Mouse (Mus musculus): ENCODE results near the gene Chd8. TPM values are rescaled to one million over a fixed set of nuclear protein-coding genes. Genes with fewer than 3 reads are reported as not detected.
A peak's percentile ranks its signal among the peaks of the same experiment; 100 is the strongest.
"Not testable (repeated sequence)": the region's sequence is repeated elsewhere in the genome, so short reads cannot be mapped to it uniquely, and the experiment has no call there.

Chd8 gene
- 5.5 and 6.5 TPM in 2 replicates for polyA plus RNA-seq (2012; ENCODE audit: insufficient read depth, low replicate concordance)

DNA sequence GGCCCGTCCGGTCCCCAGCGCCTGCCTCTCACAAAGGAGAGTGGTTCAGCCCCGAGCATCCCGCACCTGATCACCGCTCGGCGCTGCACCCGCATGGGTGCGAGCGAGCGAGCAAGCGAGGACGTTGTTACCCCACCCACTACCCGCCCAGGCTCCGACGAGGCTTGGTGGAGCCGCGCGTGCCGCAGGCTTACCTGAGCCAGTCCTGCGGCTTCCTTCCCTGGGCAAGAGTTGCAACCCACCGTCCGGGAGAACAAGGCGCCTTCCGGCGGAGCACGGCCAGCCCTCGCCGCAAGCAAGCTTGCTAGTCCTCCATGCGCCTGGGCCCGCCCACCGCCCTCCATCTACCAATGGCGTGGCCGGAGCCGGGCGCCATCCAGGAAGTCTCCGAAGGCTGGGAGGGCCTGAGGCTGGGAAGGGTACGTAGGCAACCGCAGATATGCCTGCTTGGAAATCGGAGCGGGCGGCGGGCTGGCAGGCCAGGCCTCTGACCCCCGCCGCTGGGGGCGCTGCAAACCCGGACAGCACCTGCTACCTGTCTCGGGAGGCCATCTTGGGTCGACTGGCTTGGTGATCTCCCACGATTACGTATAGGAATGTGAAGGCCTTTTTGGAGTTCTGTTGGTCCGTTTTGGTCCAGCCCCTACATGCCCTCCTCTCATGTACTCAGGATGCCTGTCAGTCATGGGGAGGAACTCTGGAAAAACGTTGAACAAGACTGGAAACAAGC lies at the start of gene Chd8:
Chd8 (minus strand) TSS at position 297 of the 730 bp plus-strand sequence.
- Histone ChIP-seq H3K36me3 (replicated peaks; ENCODE audit: low read length) (peaks cover 10% of the 10 kb centered on the region), H3K9me3 (no peaks in the 10 kb centered on the region), H3K27me3 (replicated peaks) (no peaks in the 10 kb centered on the region), H3K4me1 (peaks cover 32% of the 10 kb centered on the region), H3K4me3 (replicated peaks) (peak within 1 kb of the TSS; percentile 98)
- TF ChIP-seq GATA1 (IDR thresholded peaks at IDR 0.05; ENCODE audit: borderline replicate concordance, low read length) (no peak), FLI1 (IDR thresholded peaks at IDR 0.05; ENCODE audit: low read length) (no peak)

DNA sequence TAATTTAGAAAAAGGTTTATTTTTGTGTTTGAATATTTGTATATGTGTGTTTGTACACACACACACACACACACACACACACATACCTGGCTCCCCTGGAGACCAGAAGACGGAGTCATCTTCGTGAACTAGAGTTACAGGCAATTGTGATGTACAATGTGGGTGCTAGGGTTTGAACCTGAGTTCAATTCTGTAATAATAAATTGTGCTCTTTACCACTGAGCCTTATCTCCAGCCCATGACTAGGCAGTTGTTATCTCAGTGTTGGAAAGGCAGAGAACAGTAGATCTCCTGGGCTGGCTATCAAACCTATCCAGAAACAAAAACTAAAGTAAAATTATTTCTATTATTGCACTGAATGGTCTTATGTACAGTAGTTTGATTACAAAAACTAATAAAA lies 48.5 kb upstream of the Chd8 start:
- no peaks in the 10 kb centered on the region for H3K36me3 ChIP-seq (replicated peaks; ENCODE audit: low read length)
- TF ChIP-seq FLI1 (IDR thresholded peaks at IDR 0.05; ENCODE audit: low read length) (no peak), GATA1 (IDR thresholded peaks at IDR 0.05; ENCODE audit: borderline replicate concordance, low read length) (no peak)
- no peaks in the 10 kb centered on the region for H3K27me3 ChIP-seq (replicated peaks)
- H3K9me3 ChIP-seq, result no peaks in the 10 kb centered on the region; the same call in 1 of the 2 replicates
- no peak overlapping the region for H3K4me3 ChIP-seq (replicated peaks)
- H3K4me1 ChIP-seq, result peaks cover 14% of the 10 kb centered on the region

DNA sequence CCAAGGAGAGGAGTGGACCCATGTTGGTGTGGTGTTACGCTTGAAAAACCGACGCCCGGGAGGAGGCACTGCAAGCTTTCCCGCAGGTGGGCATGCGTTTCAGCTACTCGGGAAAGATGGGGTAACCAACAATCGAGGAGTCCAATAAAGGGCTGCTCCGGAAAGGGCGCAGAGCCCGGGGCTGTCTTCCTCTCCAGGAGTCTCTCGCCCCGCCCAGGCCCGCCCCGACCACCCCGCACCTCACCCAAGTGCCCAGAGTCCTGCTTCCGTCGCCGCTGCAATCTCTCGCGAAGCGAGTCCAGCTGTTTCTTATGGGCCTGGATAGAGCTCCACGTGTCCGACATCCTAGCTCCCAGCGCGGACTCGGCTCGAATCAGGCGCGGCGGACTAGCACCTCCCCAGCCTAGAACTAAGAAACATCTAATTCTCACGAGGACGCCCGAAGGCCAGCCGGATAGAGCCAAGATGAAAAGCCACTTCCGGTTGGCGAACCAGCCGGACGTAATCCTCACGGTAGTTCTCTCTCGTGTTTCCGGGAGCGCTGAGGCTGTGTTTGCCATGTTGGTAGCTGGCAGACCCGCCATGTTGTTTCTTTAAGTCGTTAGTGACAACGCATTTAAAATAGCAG lies 47.2 kb upstream of the Chd8 start, which contains the start of gene Mettl3:
Mettl3 (minus strand) TSS at position 485 of the 628 bp plus-strand sequence.
- Histone ChIP-seq H3K27me3 (replicated peaks) (no peaks in the 10 kb centered on the region), H3K9me3 (no peaks in the 10 kb centered on the region), H3K36me3 (replicated peaks; ENCODE audit: low read length) (peaks cover 8% of the 10 kb centered on the region), H3K4me1 (peaks cover 14% of the 10 kb centered on the region), H3K4me3 (replicated peaks) (peak within 1 kb of the TSS; percentile 95)
- TF ChIP-seq FLI1 (IDR thresholded peaks at IDR 0.05; ENCODE audit: low read length), result peak; percentile 87; the same call in 1 of the 2 replicates
- TF ChIP-seq GATA1 (IDR thresholded peaks at IDR 0.05; ENCODE audit: borderline replicate concordance, low read length), result no peak

DNA sequence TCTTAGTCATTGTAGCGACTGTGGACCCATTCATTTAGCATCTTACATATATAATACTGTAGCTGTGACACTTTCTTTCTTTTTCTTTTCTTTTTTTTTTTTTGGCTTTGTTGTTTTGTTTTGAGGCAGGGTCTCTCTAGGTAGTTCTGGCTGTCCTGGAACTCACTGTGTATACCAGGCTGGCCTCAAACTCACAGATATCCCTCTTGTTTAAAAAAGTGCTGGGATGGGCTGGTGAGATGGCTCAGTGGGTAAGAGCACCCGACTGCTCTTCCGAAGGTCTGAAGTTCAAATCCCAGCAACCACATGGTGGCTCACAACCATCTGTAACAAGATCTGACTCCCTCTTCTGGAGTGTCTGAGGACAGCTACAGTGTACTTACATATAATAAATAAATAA lies 45.9 kb upstream of the Chd8 start:
- Histone ChIP-seq H3K4me1 (peaks cover 14% of the 10 kb centered on the region), H3K36me3 (replicated peaks; ENCODE audit: low read length) (peaks cover 20% of the 10 kb centered on the region)
- not testable (repeated sequence) for H3K27me3 ChIP-seq (replicated peaks); H3K4me3 ChIP-seq (replicated peaks); H3K9me3 ChIP-seq

DNA sequence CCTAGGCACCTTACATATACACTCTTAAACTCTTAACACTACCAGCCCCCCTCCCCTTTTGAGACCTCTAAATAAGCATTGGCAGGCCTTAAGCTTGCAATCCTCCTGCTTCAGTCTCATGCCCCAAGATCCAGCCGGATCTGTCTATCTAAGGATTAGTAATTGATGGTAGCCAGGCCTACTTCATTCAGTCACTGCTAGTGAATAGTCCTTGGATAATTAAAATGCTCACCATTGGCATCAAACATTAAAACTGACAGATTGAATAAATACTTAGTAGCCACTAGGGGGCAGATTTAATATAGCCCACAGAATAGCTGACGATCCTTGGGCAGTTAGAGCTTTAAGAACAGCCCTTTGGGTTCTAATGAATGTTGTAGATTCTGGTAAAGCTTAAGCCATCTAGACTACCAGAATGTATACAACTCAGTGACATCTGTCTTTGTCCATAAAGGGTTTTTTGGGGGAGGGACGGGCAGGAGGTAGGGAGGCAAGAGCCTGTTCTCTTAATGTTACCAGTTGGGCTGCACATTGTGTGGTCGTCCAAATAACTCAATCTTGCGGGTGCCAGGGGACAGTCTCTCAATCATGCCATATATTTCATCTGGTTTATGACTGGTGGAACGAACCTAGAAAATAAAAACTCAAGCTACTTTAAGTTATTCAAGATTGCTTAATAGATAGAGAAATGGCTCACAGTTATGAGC lies 38.1 kb upstream of the Chd8 start:
- Histone ChIP-seq H3K36me3 (replicated peaks; ENCODE audit: low read length) (peaks cover 94% of the 10 kb centered on the region), H3K4me3 (replicated peaks) (no peak overlapping the region), H3K27me3 (replicated peaks) (no peaks in the 10 kb centered on the region), H3K9me3 (no peaks in the 10 kb centered on the region), H3K4me1 (no peaks in the 10 kb centered on the region)
- TF ChIP-seq FLI1 (IDR thresholded peaks at IDR 0.05; ENCODE audit: low read length), result no peak
- TF ChIP-seq GATA1 (IDR thresholded peaks at IDR 0.05; ENCODE audit: borderline replicate concordance, low read length), result no peak

DNA sequence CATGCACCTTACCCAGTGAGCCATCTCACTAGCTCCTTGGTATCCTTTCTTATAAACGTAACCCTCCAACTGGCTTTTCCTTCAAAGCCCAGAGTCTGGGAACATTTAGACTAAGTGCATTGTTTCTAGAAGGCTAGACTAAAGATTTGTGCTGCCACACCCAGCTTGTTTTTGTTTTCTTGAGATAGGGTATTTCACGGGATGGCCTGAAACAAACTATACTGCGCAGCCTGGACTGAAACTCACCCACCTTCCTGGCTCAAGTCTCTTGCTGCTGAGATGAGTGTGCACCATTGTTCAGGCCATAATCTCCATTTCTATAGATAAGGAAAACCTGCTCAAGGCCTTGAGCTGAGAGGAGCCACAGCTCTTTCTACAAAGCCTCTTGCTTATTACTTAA lies 26.6 kb upstream of the Chd8 start:
- Histone ChIP-seq H3K4me3 (replicated peaks) (no peak overlapping the region), H3K4me1 (peaks cover 27% of the 10 kb centered on the region), H3K27me3 (replicated peaks) (no peaks in the 10 kb centered on the region), H3K36me3 (replicated peaks; ENCODE audit: low read length) (peaks cover 62% of the 10 kb centered on the region), H3K9me3 (no peaks in the 10 kb centered on the region)
- TF ChIP-seq FLI1 (IDR thresholded peaks at IDR 0.05; ENCODE audit: low read length) (no peak), GATA1 (IDR thresholded peaks at IDR 0.05; ENCODE audit: borderline replicate concordance, low read length) (no peak)

DNA sequence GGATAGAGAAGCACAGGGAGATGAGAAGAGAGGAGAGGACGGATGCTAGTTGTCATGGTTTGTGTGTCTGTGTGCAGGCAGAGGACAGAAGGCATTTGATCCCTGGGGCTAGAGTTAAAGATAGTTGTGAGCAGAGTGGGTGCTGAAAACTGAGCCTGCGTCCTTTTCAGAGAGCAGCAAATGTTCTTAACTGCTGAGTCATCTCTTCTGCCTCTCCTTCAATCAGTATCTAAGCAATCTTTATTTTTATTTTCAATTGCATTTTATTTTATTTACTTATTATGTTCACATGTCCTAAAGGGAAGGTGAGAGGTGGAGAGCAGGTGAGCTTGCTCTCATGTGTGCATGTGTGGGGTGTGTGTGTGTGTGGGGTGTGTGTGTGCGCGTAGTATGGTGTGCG lies 26.0 kb upstream of the Chd8 start:
- Histone ChIP-seq H3K36me3 (replicated peaks; ENCODE audit: low read length) (peaks cover 58% of the 10 kb centered on the region), H3K4me1 (peaks cover 27% of the 10 kb centered on the region), H3K9me3 (no peaks in the 10 kb centered on the region), H3K27me3 (replicated peaks) (no peaks in the 10 kb centered on the region), H3K4me3 (replicated peaks) (peak overlapping the region; percentile 28)
- TF ChIP-seq FLI1 (IDR thresholded peaks at IDR 0.05; ENCODE audit: low read length) (no peak), GATA1 (IDR thresholded peaks at IDR 0.05; ENCODE audit: borderline replicate concordance, low read length) (no peak)

DNA sequence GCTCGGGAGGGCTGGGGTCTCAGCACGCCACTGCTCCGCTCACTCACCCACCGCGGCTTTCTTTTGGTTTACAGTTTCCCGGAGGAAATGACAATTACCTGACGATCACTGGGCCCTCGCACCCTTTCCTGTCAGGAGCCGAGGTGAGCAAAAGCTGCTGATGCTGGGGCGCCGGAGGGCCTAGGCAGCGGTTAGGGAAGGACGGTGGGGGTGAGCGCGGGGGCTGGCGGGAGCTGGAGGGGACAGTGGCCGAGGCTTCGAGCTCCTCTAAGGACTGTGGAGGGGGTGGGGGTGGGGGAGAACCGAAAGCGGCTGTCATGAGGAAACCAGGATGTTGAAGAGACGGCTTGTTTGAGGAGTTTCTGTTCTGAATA lies 22.2 kb upstream of the Chd8 start:
- Histone ChIP-seq H3K27me3 (replicated peaks) (no peaks in the 10 kb centered on the region), H3K36me3 (replicated peaks; ENCODE audit: low read length) (peaks cover 30% of the 10 kb centered on the region), H3K9me3 (no peaks in the 10 kb centered on the region), H3K4me1 (peaks cover 30% of the 10 kb centered on the region), H3K4me3 (replicated peaks) (peak overlapping the region; percentile 98)
- TF ChIP-seq GATA1 (IDR thresholded peaks at IDR 0.05; ENCODE audit: borderline replicate concordance, low read length) (no peak), FLI1 (IDR thresholded peaks at IDR 0.05; ENCODE audit: low read length) (no peak)

DNA sequence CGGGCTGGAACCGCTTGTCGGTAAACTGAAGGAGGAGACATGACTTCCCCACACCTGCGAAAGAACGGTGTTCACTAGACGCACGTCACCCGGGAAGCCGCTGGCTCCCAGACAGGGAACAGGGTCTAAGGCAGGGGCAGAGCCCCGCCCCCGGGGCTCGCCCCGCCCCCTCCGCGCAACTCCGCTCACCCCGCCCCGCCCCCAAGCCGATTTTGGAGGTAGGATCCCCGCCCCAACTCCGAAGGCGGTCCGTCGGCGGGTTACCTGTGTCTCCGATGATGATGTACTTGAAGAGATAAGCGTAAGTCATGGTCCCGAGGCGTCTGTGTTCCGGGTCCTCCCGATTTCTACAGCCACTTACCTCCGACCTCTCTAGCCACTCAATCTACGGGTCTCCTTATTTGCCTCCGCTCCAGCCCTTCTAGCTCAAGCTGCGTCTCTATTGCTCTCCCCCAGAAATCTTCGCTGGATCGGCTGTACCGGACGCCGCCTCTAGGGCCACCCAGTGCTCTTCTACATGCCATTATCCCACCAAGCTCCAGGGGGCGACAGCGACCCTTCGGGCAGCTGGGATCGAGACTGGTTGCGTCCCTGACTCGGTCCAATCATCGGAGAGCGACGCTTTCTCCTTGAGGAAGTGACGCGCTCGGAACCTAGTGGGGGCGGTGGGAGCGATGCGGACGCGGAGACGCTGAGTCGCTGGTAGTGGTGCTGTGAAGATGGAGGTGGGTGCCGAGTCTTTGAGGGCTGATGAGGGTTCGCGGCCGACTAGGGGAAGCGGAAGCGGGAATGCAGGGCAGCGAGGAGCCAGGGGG lies 21.6 kb upstream of the Chd8 start, which contains the start of the genes Tox4 and Rab2b:
Tox4 (plus strand) TSS at position 215 of the 815 bp plus-strand sequence.
Rab2b (minus strand) TSS at position 614 of the 815 bp plus-strand sequence.
- peaks cover 28% of the 10 kb centered on the region for H3K4me1 ChIP-seq
- TF ChIP-seq GATA1 (IDR thresholded peaks at IDR 0.05; ENCODE audit: borderline replicate concordance, low read length), result no peak
- no peaks in the 10 kb centered on the region for H3K27me3 ChIP-seq (replicated peaks)
- peaks cover 30% of the 10 kb centered on the region for H3K36me3 ChIP-seq (replicated peaks; ENCODE audit: low read length)
- H3K9me3 ChIP-seq, result no peaks in the 10 kb centered on the region
- peak within 1 kb of the TSS; percentile 98 for H3K4me3 ChIP-seq (replicated peaks)
